Mouse (Mus musculus): ENCODE measurements around the gene Rtn4rl1. TPM values are rescaled to one million over a fixed set of nuclear protein-coding genes. Genes with fewer than 3 reads are reported as not detected.

Rtn4rl1 gene
- polyA plus RNA-seq, 1 experiment: 0.40 TPM

DNA sequence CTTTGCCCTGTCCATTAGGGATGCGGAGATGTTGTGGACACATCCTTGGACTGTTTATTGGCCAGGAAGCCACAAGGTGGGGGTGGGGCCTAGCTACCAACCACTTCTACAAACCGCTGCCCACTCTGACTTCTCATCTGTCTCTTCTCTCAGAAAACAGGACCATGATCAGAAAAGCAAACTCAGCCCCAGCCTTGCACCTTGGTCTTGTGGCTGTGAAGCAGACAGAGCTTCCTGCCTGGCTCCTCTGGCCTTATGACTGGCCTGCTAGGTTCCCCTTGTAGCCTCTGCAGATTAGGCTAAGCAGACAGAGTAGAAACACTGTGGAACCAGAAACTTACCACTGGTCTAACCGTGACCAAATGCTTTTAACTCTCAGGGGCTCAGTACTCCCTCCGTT, 15.8 kb downstream of the Rtn4rl1 start:
- no peak overlapping the region for H3ac ChIP-seq (ENCODE audit: control insufficient read depth, insufficient read length, low read depth)
- H3K79me3 ChIP-seq (ENCODE audit: low read depth): no peaks in the 10 kb centered on the region
- no peak overlapping the region for H3K4me3 ChIP-seq (ENCODE audit: insufficient read depth, poor library complexity, severe bottlenecking)
- no peaks in the 10 kb centered on the region for H3K27me3 ChIP-seq (ENCODE audit: control insufficient read depth, insufficient read depth, insufficient read length)
- no peaks in the 10 kb centered on the region for H3K36me3 ChIP-seq (ENCODE audit: control insufficient read depth, insufficient read depth)
- TF ChIP-seq MYOG (IDR thresholded peaks at IDR 0.05; ENCODE audit: control insufficient read depth, extremely low read depth, insufficient read length) (no peak), MYOD1 (IDR thresholded peaks at IDR 0.05; ENCODE audit: control insufficient read depth, insufficient read length, low read depth) (no peak), MAX (IDR thresholded peaks at IDR 0.05) (no peak), USF1 (IDR thresholded peaks at IDR 0.05; ENCODE audit: low read depth) (no peak), CTCF (IDR thresholded peaks at IDR 0.05; ENCODE audit: control insufficient read depth, insufficient read depth, insufficient read length) (no peak), FOSL1 (IDR thresholded peaks at IDR 0.05; ENCODE audit: insufficient read depth, low read length, poor library complexity, severe bottlenecking) (no peak), CEBPB (IDR thresholded peaks at IDR 0.05; ENCODE audit: low read depth) (no peak)
- H3K79me2 ChIP-seq (ENCODE audit: control insufficient read depth, insufficient read depth): no peaks in the 10 kb centered on the region

DNA sequence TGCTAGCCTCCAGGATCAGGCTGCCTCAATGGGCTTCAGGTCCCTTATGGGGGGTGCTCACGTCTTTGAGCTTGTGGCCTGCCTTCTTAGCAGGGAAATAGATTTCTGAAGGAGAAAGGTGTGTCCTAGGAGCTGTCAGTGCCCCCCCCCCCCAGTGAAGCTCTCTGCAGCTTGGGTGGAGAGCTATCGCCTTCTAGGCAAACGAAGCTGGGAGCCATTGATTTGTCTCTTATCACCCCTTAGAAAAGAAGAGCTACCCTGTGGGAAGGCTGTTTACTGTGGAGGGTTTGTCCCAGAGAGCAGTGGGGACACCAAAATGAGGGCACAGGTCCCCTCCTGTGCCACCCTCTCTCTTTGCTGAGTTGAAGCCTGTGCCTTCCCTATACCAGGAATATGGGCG, 16.5 kb downstream of the Rtn4rl1 start:
- Histone ChIP-seq H3K36me3 (ENCODE audit: control insufficient read depth, insufficient read depth) (no peaks in the 10 kb centered on the region), H3K79me2 (ENCODE audit: control insufficient read depth, insufficient read depth) (no peaks in the 10 kb centered on the region), H3ac (ENCODE audit: control insufficient read depth, insufficient read length, low read depth) (no peak overlapping the region), H3K79me3 (ENCODE audit: low read depth) (no peaks in the 10 kb centered on the region), H3K27me3 (ENCODE audit: control insufficient read depth, insufficient read depth, insufficient read length) (no peaks in the 10 kb centered on the region), H3K4me3 (ENCODE audit: insufficient read depth, poor library complexity, severe bottlenecking) (no peak overlapping the region)
- no peak for TF ChIP-seq CEBPB (IDR thresholded peaks at IDR 0.05; ENCODE audit: low read depth)
- TF ChIP-seq MYOD1 (IDR thresholded peaks at IDR 0.05; ENCODE audit: control insufficient read depth, insufficient read length, low read depth): no peak
- TF ChIP-seq FOSL1 (IDR thresholded peaks at IDR 0.05; ENCODE audit: insufficient read depth, low read length, poor library complexity, severe bottlenecking): no peak

DNA sequence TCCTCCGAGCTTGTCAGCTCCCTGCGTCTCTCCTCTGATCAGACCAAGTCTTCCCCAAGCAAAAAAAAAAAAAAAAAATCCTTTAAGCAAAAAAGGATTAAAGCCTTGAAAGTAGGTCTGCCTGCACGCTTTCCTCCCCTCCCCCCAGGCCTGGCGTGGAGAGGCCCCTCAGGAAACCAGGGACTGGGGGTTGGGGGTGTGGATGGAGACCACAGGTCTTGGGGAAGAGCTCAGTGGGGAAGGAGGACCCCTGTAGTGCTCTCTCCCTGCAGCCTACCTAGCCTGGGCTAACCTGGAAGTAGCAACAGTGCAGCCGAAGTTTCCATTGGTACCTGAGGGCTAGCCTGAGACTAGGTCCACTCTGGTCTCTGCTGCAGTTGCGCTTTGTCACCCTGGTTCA, 17.2 kb downstream of the Rtn4rl1 start:
- no peaks in the 10 kb centered on the region for H3K27me3 ChIP-seq (ENCODE audit: control insufficient read depth, insufficient read depth, insufficient read length)

DNA sequence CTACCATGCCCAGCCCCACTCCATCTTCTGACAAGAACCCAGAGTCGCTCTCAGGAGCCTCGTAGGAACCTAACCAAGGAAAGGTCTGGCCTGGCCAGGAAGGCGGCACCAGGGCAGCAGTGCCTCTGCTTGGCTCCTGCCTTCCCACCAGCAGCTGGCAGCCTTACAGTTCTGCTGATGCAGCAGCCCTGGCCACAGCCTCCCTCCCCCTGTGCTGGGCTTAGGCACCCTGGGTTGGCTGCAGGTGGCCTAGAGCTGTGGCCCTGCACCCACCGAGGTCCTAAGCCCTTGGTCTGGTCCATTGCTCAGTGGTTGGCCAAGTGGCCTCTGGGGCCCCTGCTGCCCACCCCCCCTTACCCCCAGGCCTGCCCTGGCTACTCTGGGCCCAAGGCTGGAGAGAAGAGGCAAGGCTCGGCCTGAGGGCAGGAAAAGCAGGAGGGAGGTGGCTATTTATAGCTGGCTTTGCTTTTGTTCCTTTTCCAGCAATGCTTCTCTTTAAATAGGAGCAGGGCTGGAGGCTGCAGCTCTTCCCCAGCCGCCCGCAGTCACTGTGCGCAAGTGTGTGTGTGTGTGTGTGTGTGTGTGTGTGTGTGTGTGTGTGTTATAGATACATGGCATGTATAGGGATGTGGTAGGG, 18.6 kb downstream of the Rtn4rl1 start:
- Histone ChIP-seq H3K36me3 (ENCODE audit: control insufficient read depth, insufficient read depth) (no peaks in the 10 kb centered on the region), H3K79me2 (ENCODE audit: control insufficient read depth, insufficient read depth) (no peaks in the 10 kb centered on the region), H3K4me3 (ENCODE audit: insufficient read depth, poor library complexity, severe bottlenecking) (no peak overlapping the region), H3K27me3 (ENCODE audit: control insufficient read depth, insufficient read depth, insufficient read length) (no peaks in the 10 kb centered on the region), H3ac (ENCODE audit: control insufficient read depth, insufficient read length, low read depth) (no peak overlapping the region), H3K79me3 (ENCODE audit: low read depth) (no peaks in the 10 kb centered on the region)
- TF ChIP-seq FOSL1 (IDR thresholded peaks at IDR 0.05; ENCODE audit: insufficient read depth, low read length, poor library complexity, severe bottlenecking) (no peak), CEBPB (IDR thresholded peaks at IDR 0.05; ENCODE audit: low read depth) (no peak), USF1 (IDR thresholded peaks at IDR 0.05; ENCODE audit: low read depth) (no peak)

More for the DNA sequence above, 17.2 kb downstream of the Rtn4rl1 start:
- H3K79me2 ChIP-seq (ENCODE audit: control insufficient read depth, insufficient read depth): no peaks in the 10 kb centered on the region
- no peaks in the 10 kb centered on the region for H3K79me3 ChIP-seq (ENCODE audit: low read depth)
- H3ac ChIP-seq (ENCODE audit: control insufficient read depth, insufficient read length, low read depth): no peak overlapping the region
- H3K4me3 ChIP-seq (ENCODE audit: insufficient read depth, poor library complexity, severe bottlenecking): no peak overlapping the region
- TF ChIP-seq MAX (IDR thresholded peaks at IDR 0.05) (no peak), USF1 (IDR thresholded peaks at IDR 0.05; ENCODE audit: low read depth) (no peak), MYOD1 (IDR thresholded peaks at IDR 0.05; ENCODE audit: control insufficient read depth, insufficient read length, low read depth) (no peak), MYOG (IDR thresholded peaks at IDR 0.05; ENCODE audit: control insufficient read depth, extremely low read depth, insufficient read length) (no peak), CEBPB (IDR thresholded peaks at IDR 0.05; ENCODE audit: low read depth) (no peak)
- no peaks in the 10 kb centered on the region for H3K36me3 ChIP-seq (ENCODE audit: control insufficient read depth, insufficient read depth)

DNA sequence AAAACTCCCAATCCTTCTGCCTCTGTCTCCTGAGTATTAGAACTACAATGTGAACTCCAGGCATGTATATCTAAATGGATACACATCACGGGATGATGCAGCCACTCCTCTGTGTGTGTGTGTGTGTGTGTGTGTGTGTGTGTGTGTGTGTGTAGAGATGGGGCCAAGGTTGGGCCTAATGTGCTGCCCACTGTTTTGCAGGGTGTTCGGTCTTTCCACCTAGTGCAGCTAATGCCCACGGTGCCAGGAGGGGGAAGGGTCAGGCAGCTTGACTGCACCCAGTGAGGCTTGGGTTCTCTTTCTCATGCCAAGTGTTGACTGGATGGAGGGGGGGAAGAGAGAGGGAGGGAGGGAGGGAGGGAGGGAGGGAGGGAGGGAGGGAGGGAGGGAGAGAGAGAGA, 19.3 kb downstream of the Rtn4rl1 start:
- Histone ChIP-seq H3K79me3 (ENCODE audit: low read depth) (no peaks in the 10 kb centered on the region), H3ac (ENCODE audit: control insufficient read depth, insufficient read length, low read depth) (no peak overlapping the region), H3K4me3 (ENCODE audit: insufficient read depth, poor library complexity, severe bottlenecking) (no peak overlapping the region), H3K27me3 (ENCODE audit: control insufficient read depth, insufficient read depth, insufficient read length) (no peaks in the 10 kb centered on the region), H3K36me3 (ENCODE audit: control insufficient read depth, insufficient read depth) (no peaks in the 10 kb centered on the region), H3K79me2 (ENCODE audit: control insufficient read depth, insufficient read depth) (no peaks in the 10 kb centered on the region)
- TF ChIP-seq CTCF (IDR thresholded peaks at IDR 0.05; ENCODE audit: control insufficient read depth, insufficient read depth, insufficient read length): no peak

DNA sequence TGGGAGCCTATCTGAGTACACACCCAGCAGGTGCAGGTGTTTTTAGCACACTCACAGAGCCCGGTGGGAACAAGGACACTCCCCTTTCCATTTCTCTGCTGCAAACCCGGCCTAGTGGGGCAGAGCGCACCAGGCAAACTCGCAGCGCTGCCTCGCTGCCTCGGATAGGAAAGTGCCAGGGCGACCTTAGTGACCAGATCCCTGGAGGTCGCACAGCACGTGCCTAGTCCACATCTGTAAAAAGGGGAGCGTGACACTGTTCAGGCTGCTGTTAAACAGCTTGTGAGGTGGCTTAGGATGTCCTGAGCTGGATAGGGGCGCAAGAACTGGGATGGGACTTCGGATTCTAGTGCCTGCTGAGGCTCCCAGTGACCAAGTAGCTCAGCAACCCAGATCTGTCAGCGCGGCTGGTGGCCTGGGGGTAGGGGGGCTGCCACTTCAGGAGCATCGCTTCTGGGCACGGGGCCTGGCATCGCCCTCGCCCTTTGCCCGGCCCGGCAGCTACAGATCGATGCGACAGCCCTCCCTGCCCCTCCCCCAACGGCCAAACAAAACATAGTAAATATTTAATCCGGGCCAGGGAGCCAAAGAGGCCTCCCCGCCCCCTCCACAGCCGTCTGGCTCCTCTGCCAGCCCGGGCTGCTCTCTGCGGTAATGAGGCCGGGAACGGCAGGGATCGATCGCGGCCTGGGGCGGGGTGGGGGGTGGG, 19.9 kb downstream of the Rtn4rl1 start:
- Histone ChIP-seq H3ac (ENCODE audit: control insufficient read depth, insufficient read length, low read depth) (no peak overlapping the region), H3K79me3 (ENCODE audit: low read depth) (no peaks in the 10 kb centered on the region), H3K4me3 (ENCODE audit: insufficient read depth, poor library complexity, severe bottlenecking) (no peak overlapping the region), H3K36me3 (ENCODE audit: control insufficient read depth, insufficient read depth) (no peaks in the 10 kb centered on the region), H3K79me2 (ENCODE audit: control insufficient read depth, insufficient read depth) (no peaks in the 10 kb centered on the region), H3K27me3 (ENCODE audit: control insufficient read depth, insufficient read depth, insufficient read length) (no peaks in the 10 kb centered on the region)
- TF ChIP-seq CEBPB (IDR thresholded peaks at IDR 0.05; ENCODE audit: low read depth): no peak
- TF ChIP-seq MYOD1 (IDR thresholded peaks at IDR 0.05; ENCODE audit: control insufficient read depth, insufficient read length, low read depth): no peak
- no peak for TF ChIP-seq USF1 (IDR thresholded peaks at IDR 0.05; ENCODE audit: low read depth)
- TF ChIP-seq CTCF (IDR thresholded peaks at IDR 0.05; ENCODE audit: control insufficient read depth, insufficient read depth, insufficient read length): no peak
- TF ChIP-seq MAX (IDR thresholded peaks at IDR 0.05): no peak
- no peak for TF ChIP-seq FOSL1 (IDR thresholded peaks at IDR 0.05; ENCODE audit: insufficient read depth, low read length, poor library complexity, severe bottlenecking)
- TF ChIP-seq MYOG (IDR thresholded peaks at IDR 0.05; ENCODE audit: control insufficient read depth, extremely low read depth, insufficient read length): no peak

All from C2C12 (cell line).